Mouse (Mus musculus): ENCODE results near the gene Jak2. TPM values are rescaled to one million over a fixed set of nuclear protein-coding genes. Genes with fewer than 3 reads are reported as not detected.

Gene Jak2
- 58.2 TPM for total RNA-seq (2023)

DNA sequence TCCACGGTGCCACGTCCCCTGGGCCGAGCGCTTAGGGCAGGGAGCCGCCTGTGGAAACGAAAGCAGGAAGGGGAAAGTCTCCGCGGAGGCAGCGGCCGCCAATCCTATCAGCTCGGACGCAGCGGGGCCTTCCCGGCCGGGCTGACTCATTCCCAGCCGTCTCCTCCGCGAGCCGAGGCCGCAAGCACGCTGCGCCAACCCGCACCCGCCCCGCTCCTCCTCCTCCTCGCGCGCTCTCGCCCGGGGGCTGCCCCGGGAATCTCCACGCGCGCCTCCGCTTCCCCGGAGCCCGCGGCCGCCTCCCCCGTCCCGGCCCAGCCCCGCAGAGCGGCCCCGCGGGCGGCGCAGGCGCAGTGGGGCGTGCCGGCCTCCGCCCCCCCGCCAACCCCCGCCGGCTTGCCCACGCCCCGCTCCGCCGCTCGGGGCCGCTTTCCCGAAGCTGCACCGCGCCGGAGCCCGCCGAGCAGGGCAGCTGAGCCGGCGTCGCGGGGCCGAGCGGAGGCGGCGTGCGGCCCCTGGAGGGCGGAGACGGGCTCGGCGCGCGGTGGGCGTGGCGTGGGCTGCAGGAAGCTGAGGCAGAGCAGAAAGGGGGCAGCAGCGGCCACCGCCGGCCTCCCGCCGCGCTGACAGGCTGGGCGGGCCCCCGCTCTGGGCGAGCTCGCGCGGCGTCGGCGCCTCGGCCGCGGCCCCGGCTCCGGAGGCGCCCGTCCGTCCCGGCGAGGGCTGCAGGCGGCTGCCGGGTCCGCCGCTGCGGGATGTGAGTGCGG is at the start of gene Jak2:
Gene Jak2 (plus strand): TSS at position 638 of the 767 bp plus-strand sequence.

GRCm38 (mm10) chr19:29325053-29325851 is 73.6 kb downstream of the Jak2 start, which contains the start of gene Insl6:
Gene Insl6 (minus strand): TSS chr19:29325356.

GRCm38 (mm10) chr19:29334068-29334745 is 82.6 kb downstream of the Jak2 start, which contains the start of gene Rln1:
Gene Rln1 (minus strand): TSS chr19:29334670.

Other genes with a start within 250 kb of the Jak2 start
- 15.0 TPM for gene Ak3, start 203.9 kb upstream of the Jak2 start, total RNA-seq (2023)
- gene Rcl1, start 150.5 kb upstream of the Jak2 start, total RNA-seq (2023), result 23.3 TPM
- 4.8 TPM for gene Insl6, start 73.5 kb downstream of the Jak2 start, total RNA-seq (2023)
- not detected for gene Rln1, start 82.8 kb downstream of the Jak2 start, total RNA-seq (2023)
- gene Plgrkt, start 115.6 kb downstream of the Jak2 start, total RNA-seq (2023), result 187 TPM
- 24.1 TPM for gene Cd274, start 115.6 kb downstream of the Jak2 start, total RNA-seq (2023)
- 1.4 TPM for gene Pdcd1lg2, start 159.1 kb downstream of the Jak2 start, total RNA-seq (2023)

Measured in CD4-positive naive resting alpha-beta T cell, adult 57 days (primary cell).